Mouse (Mus musculus): Measurements from ENCODE around the gene Kif17. TPM values are rescaled to one million over a fixed set of nuclear protein-coding genes. Genes with fewer than 3 reads are reported as not detected.

Gene Kif17
- total RNA-seq (2014; fragmentation: Nextera tagmentation) (not detected in 2 replicates), total RNA-seq (2017) (0.16 TPM in 1 of 2 replicates, not detected in the other), polyA plus RNA-seq (2012) (0.13 and 0.16 TPM in 2 replicates)

GRCm38 (mm10) chr4:138250088-138250960, at the start of gene Kif17, which contains the start of gene Sh2d5:
Kif17 (plus strand) TSS chr4:138250435.
Sh2d5 (plus strand) TSS chr4:138250403.
- Histone ChIP-seq H3K4me3 (ENCODE audit: low read depth, low read length) (peak within 1 kb of the TSS; percentile 13; the same call in 1 of the 2 replicates), H3K9me3 (replicated peaks) (no peaks in the 10 kb centered on the region), H3K4me1 (ENCODE audit: insufficient read depth, low read depth, low read length) (peaks cover 13% of the 10 kb centered on the region; the same call in 1 of the 2 replicates), H3K27me3 (ENCODE audit: insufficient read depth, low read length) (peaks cover 14% of the 10 kb centered on the region; the same call in 1 of the 2 replicates), H3K36me3 (replicated peaks) (peaks cover 85% of the 10 kb centered on the region)
- TF ChIP-seq TAL1 (conservative IDR thresholded peaks at IDR 0.05; ENCODE audit: low read depth, low read length) (no peak), GATA1 (IDR thresholded peaks at IDR 0.05; ENCODE audit: borderline replicate concordance, low read length) (no peak), POLR2AphosphoS5 (IDR thresholded peaks at IDR 0.05; ENCODE audit: insufficient replicate concordance, low read depth, low read length) (no peak), GATA2 (IDR thresholded peaks at IDR 0.05; ENCODE audit: borderline replicate concordance, low read depth, low read length) (no peak), CTCF (IDR thresholded peaks at IDR 0.05; ENCODE audit: low read depth, low read length) (no peak)
- ATAC-seq (ENCODE audit: extremely low read depth, insufficient number of reproducible peaks, low FRiP score, poor library complexity, severe bottlenecking) (no peak), DNase-seq (ENCODE audit: low spot score) (no peak)

- no peak overlapping the region for H3K4me3 ChIP-seq (ENCODE audit: low read depth, low read length)
- H3K9me3 ChIP-seq (replicated peaks) = no peaks in the 10 kb centered on the region
- H3K27me3 ChIP-seq (ENCODE audit: insufficient read depth, low read length) = no peaks in the 10 kb centered on the region
- peaks cover 92% of the 10 kb centered on the region for H3K36me3 ChIP-seq (replicated peaks)
- no peaks in the 10 kb centered on the region; the same call in 1 of the 2 replicates for H3K4me1 ChIP-seq (ENCODE audit: insufficient read depth, low read depth, low read length)
- DNase-seq (ENCODE audit: low spot score) (no peak), ATAC-seq (ENCODE audit: extremely low read depth, insufficient number of reproducible peaks, low FRiP score, poor library complexity, severe bottlenecking) (no peak)
- no peak for TF ChIP-seq TAL1 (conservative IDR thresholded peaks at IDR 0.05; ENCODE audit: low read depth, low read length)
- TF ChIP-seq CTCF (IDR thresholded peaks at IDR 0.05; ENCODE audit: low read depth, low read length) = no peak
- TF ChIP-seq GATA1 (IDR thresholded peaks at IDR 0.05; ENCODE audit: borderline replicate concordance, low read length) = no peak
- no peak for TF ChIP-seq POLR2AphosphoS5 (IDR thresholded peaks at IDR 0.05; ENCODE audit: insufficient replicate concordance, low read depth, low read length)
- TF ChIP-seq GATA2 (IDR thresholded peaks at IDR 0.05; ENCODE audit: borderline replicate concordance, low read depth, low read length) = no peak
Observed at GRCm38 (mm10) chr4:138200769-138201168, 49.5 kb upstream of the Kif17 start.

- Histone ChIP-seq H3K36me3 (replicated peaks) (peaks cover 90% of the 10 kb centered on the region), H3K27me3 (ENCODE audit: insufficient read depth, low read length) (no peaks in the 10 kb centered on the region), H3K9me3 (replicated peaks) (no peaks in the 10 kb centered on the region), H3K4me1 (ENCODE audit: insufficient read depth, low read depth, low read length) (no peaks in the 10 kb centered on the region; the same call in 1 of the 2 replicates), H3K4me3 (ENCODE audit: low read depth, low read length) (no peak overlapping the region)
- TF ChIP-seq GATA1 (IDR thresholded peaks at IDR 0.05; ENCODE audit: borderline replicate concordance, low read length) = no peak
- TF ChIP-seq TAL1 (conservative IDR thresholded peaks at IDR 0.05; ENCODE audit: low read depth, low read length) = no peak
- no peak for TF ChIP-seq GATA2 (IDR thresholded peaks at IDR 0.05; ENCODE audit: borderline replicate concordance, low read depth, low read length)
- TF ChIP-seq CTCF (IDR thresholded peaks at IDR 0.05; ENCODE audit: low read depth, low read length) = no peak
- TF ChIP-seq POLR2AphosphoS5 (IDR thresholded peaks at IDR 0.05; ENCODE audit: insufficient replicate concordance, low read depth, low read length) = no peak
- DNase-seq (ENCODE audit: low spot score) (no peak), ATAC-seq (ENCODE audit: extremely low read depth, insufficient number of reproducible peaks, low FRiP score, poor library complexity, severe bottlenecking) (no peak)
Observed at GRCm38 (mm10) chr4:138201696-138202095, 48.5 kb upstream of the Kif17 start.

- ATAC-seq (ENCODE audit: extremely low read depth, insufficient number of reproducible peaks, low FRiP score, poor library complexity, severe bottlenecking) (no peak), DNase-seq (ENCODE audit: low spot score) (no peak)
- H3K36me3 ChIP-seq (replicated peaks) = peaks cover 47% of the 10 kb centered on the region
Observed at GRCm38 (mm10) chr4:138210116-138210515, 40.1 kb upstream of the Kif17 start.

GRCm38 (mm10) chr4:138213861-138214260, 36.4 kb upstream of the Kif17 start:
- no peaks in the 10 kb centered on the region for H3K9me3 ChIP-seq (replicated peaks)
- ATAC-seq (ENCODE audit: extremely low read depth, insufficient number of reproducible peaks, low FRiP score, poor library complexity, severe bottlenecking) = no peak
- TF ChIP-seq POLR2AphosphoS5 (IDR thresholded peaks at IDR 0.05; ENCODE audit: insufficient replicate concordance, low read depth, low read length) (no peak), CTCF (IDR thresholded peaks at IDR 0.05; ENCODE audit: low read depth, low read length) (no peak)
- DNase-seq (ENCODE audit: low spot score) = no peak
- no peak overlapping the region for H3K4me3 ChIP-seq (ENCODE audit: low read depth, low read length)
- H3K4me1 ChIP-seq (ENCODE audit: insufficient read depth, low read depth, low read length) = peaks cover 20% of the 10 kb centered on the region
- no peaks in the 10 kb centered on the region for H3K27me3 ChIP-seq (ENCODE audit: insufficient read depth, low read length)
- peaks cover 20% of the 10 kb centered on the region for H3K36me3 ChIP-seq (replicated peaks)

More at GRCm38 (mm10) chr4:138210116-138210515, 40.1 kb upstream of the Kif17 start:
- TF ChIP-seq POLR2AphosphoS5 (IDR thresholded peaks at IDR 0.05; ENCODE audit: insufficient replicate concordance, low read depth, low read length) = no peak
- no peak for TF ChIP-seq GATA1 (IDR thresholded peaks at IDR 0.05; ENCODE audit: borderline replicate concordance, low read length)
- no peak for TF ChIP-seq GATA2 (IDR thresholded peaks at IDR 0.05; ENCODE audit: borderline replicate concordance, low read depth, low read length)
- TF ChIP-seq TAL1 (conservative IDR thresholded peaks at IDR 0.05; ENCODE audit: low read depth, low read length) = no peak
- TF ChIP-seq CTCF (IDR thresholded peaks at IDR 0.05; ENCODE audit: low read depth, low read length) = no peak
- Histone ChIP-seq H3K27me3 (ENCODE audit: insufficient read depth, low read length) (no peaks in the 10 kb centered on the region), H3K4me1 (ENCODE audit: insufficient read depth, low read depth, low read length) (no peaks in the 10 kb centered on the region; the same call in 1 of the 2 replicates), H3K4me3 (ENCODE audit: low read depth, low read length) (no peak overlapping the region), H3K9me3 (replicated peaks) (no peaks in the 10 kb centered on the region)

- H3K36me3 ChIP-seq (replicated peaks) = peaks cover 22% of the 10 kb centered on the region
- no peak for DNase-seq (ENCODE audit: low spot score)
Observed at GRCm38 (mm10) chr4:138215671-138216199, 34.5 kb upstream of the Kif17 start.

More at GRCm38 (mm10) chr4:138215671-138216199, 34.5 kb upstream of the Kif17 start:
- no peaks in the 10 kb centered on the region for H3K27me3 ChIP-seq (ENCODE audit: insufficient read depth, low read length)
- TF ChIP-seq TAL1 (conservative IDR thresholded peaks at IDR 0.05; ENCODE audit: low read depth, low read length) (no peak), POLR2AphosphoS5 (IDR thresholded peaks at IDR 0.05; ENCODE audit: insufficient replicate concordance, low read depth, low read length) (no peak), GATA2 (IDR thresholded peaks at IDR 0.05; ENCODE audit: borderline replicate concordance, low read depth, low read length) (no peak), CTCF (IDR thresholded peaks at IDR 0.05; ENCODE audit: low read depth, low read length) (no peak), GATA1 (IDR thresholded peaks at IDR 0.05; ENCODE audit: borderline replicate concordance, low read length) (no peak)
- ATAC-seq (ENCODE audit: extremely low read depth, insufficient number of reproducible peaks, low FRiP score, poor library complexity, severe bottlenecking) = no peak
- H3K4me1 ChIP-seq (ENCODE audit: insufficient read depth, low read depth, low read length) = peaks cover 34% of the 10 kb centered on the region
- H3K9me3 ChIP-seq (replicated peaks) = no peaks in the 10 kb centered on the region
- peak overlapping the region; percentile 99 for H3K4me3 ChIP-seq (ENCODE audit: low read depth, low read length)
